26 mouse cellular contexts compared by ENCODE assay signal in genomic region chr4:118205906-118206305, GRCm38 (mm10). TPM values are rescaled to one million over a fixed set of nuclear protein-coding genes. Genes with fewer than 3 reads are reported as not detected.
DNase-seq lines count a peak whose midpoint lies in the region; ATAC-seq and TF ChIP-seq lines count a peak whose summit lies in the region.
"Had no signal": no experiment of that assay in that cellular context is flagged by ENCODE, and none has a peak within 500 bp of the region (broad histone marks: within the 10 kb centered on the region; RNA-seq: fewer than 3 reads in every experiment).

No protein-coding gene starts in this region.

- ATAC-seq in hindbrain, embryonic 12.5 days (ENCODE audit: low FRiP score) = no peak
- no peak for ATAC-seq in midbrain, embryonic 14.5 days (ENCODE audit: low FRiP score, low TSS enrichment)
- peak; percentile 22; the same call in 1 of the 2 replicates for ATAC-seq in liver, embryonic 13.5 days (ENCODE audit: low read depth)

- no peaks in the 10 kb centered on the region for H3K27me3 ChIP-seq in hindbrain, embryonic 10.5 days (ENCODE audit: insufficient read depth, poor library complexity, severe bottlenecking)
- H3K27me3 ChIP-seq in hindbrain, embryonic 12.5 days = no peaks in the 10 kb centered on the region
- no peaks in the 10 kb centered on the region for H3K27me3 ChIP-seq in midbrain, embryonic 10.5 days (ENCODE audit: low read depth, poor library complexity, severe bottlenecking)
- no peaks in the 10 kb centered on the region for H3K27me3 ChIP-seq in midbrain, embryonic 14.5 days (ENCODE audit: control insufficient read depth, insufficient read depth, low read length)
- no peaks in the 10 kb centered on the region for H3K27me3 ChIP-seq in liver, embryonic 13.5 days
- H3K27me3 ChIP-seq in kidney, adult 2 months (replicated peaks; ENCODE audit: control insufficient read depth, insufficient read depth, low read length) = no peaks in the 10 kb centered on the region
- H3K27me3 ChIP-seq: heart, embryonic 13.5 days; limb, embryonic 12.5 days; midbrain, embryonic 12.5 days; neural tube, embryonic 13.5 days had no signal

- H3K36me3 ChIP-seq in hindbrain, embryonic 10.5 days = peaks cover 38% of the 10 kb centered on the region
- H3K36me3 ChIP-seq in hindbrain, embryonic 12.5 days = peaks cover 33% of the 10 kb centered on the region
- H3K36me3 ChIP-seq in midbrain, embryonic 10.5 days = peaks cover 38% of the 10 kb centered on the region
- peaks cover 35% of the 10 kb centered on the region for H3K36me3 ChIP-seq in midbrain, embryonic 14.5 days (ENCODE audit: control insufficient read depth, insufficient read depth, low read length)
- peaks cover 5% of the 10 kb centered on the region for H3K36me3 ChIP-seq in liver, embryonic 13.5 days
- H3K36me3 ChIP-seq in kidney, adult 2 months (ENCODE audit: control insufficient read depth, insufficient read depth, low read length) = no peaks in the 10 kb centered on the region
- H3K36me3 ChIP-seq: G1E had no signal

- TF ChIP-seq POLR2A in kidney, adult 2 months (IDR thresholded peaks at IDR 0.05; ENCODE audit: low read depth, low read length) = no peak

- H3K4me2 ChIP-seq in hindbrain, embryonic 12.5 days (replicated peaks) = no peak overlapping the region
- H3K4me2 ChIP-seq in midbrain, embryonic 14.5 days (ENCODE audit: low read length) = no peak overlapping the region
- no peak overlapping the region for H3K4me2 ChIP-seq in liver, embryonic 13.5 days
- H3K4me2 ChIP-seq: heart, embryonic 13.5 days; limb, embryonic 12.5 days; midbrain, embryonic 12.5 days; neural tube, embryonic 13.5 days had no signal

- H3K4me3 ChIP-seq in hindbrain, embryonic 10.5 days = no peak overlapping the region
- no peak overlapping the region for H3K4me3 ChIP-seq in hindbrain, embryonic 12.5 days
- H3K4me3 ChIP-seq in midbrain, embryonic 10.5 days = no peak overlapping the region
- no peak overlapping the region for H3K4me3 ChIP-seq in midbrain, embryonic 14.5 days (replicated peaks; ENCODE audit: low read depth, low read length)
- H3K4me3 ChIP-seq in liver, embryonic 13.5 days (replicated peaks) = no peak overlapping the region
- H3K4me3 ChIP-seq in kidney, adult 2 months (ENCODE audit: insufficient read depth, low read depth, low read length) = no peak overlapping the region
- H3K4me3 ChIP-seq: forebrain, embryonic 10.5 days; heart, embryonic 13.5 days; layer of hippocampus, adult 2 months; left cerebral cortex, adult 2 months; limb, embryonic 12.5 days; midbrain, embryonic 12.5 days; neural tube, embryonic 13.5 days had no signal

- peak overlapping the region; percentile 10; the same call in 1 of the 2 replicates for H3K27ac ChIP-seq in hindbrain, embryonic 10.5 days
- H3K27ac ChIP-seq in hindbrain, embryonic 12.5 days = no peak overlapping the region
- H3K27ac ChIP-seq in midbrain, embryonic 10.5 days (replicated peaks) = 0 out of 2 replicates have a peak overlapping the region, but pooled peaks have one; percentile 33
- no peak overlapping the region for H3K27ac ChIP-seq in midbrain, embryonic 14.5 days (replicated peaks; ENCODE audit: low read depth, low read length)
- H3K27ac ChIP-seq in liver, embryonic 13.5 days = 0 out of 2 replicates have a peak overlapping the region, but pooled peaks have one; percentile 51
- H3K27ac ChIP-seq in kidney, adult 2 months (ENCODE audit: insufficient read depth, low read depth, low read length) = no peak overlapping the region
- H3K27ac ChIP-seq: forebrain, embryonic 10.5 days; heart, embryonic 13.5 days; layer of hippocampus, adult 2 months; left cerebral cortex, adult 2 months; limb, embryonic 12.5 days; midbrain, embryonic 12.5 days; neural tube, embryonic 13.5 days had no signal

- WGBS in hindbrain, embryonic 10.5 days = 91% methylated on average over 2 of the region's 2 CpGs
- 93% methylated on average over 2 of the region's 2 CpGs for WGBS in hindbrain, embryonic 12.5 days
- WGBS in midbrain, embryonic 10.5 days = 95% methylated on average over 2 of the region's 2 CpGs
- WGBS in midbrain, embryonic 14.5 days = 93% methylated on average over 2 of the region's 2 CpGs
- 78% methylated on average over 2 of the region's 2 CpGs for WGBS in liver, embryonic 13.5 days (ENCODE audit: insufficient replicate concordance)
- 67% methylated on average over 2 of the region's 2 CpGs for WGBS in kidney, adult 2 months

- no peaks in the 10 kb centered on the region for H3K9me3 ChIP-seq in hindbrain, embryonic 10.5 days
- no peaks in the 10 kb centered on the region for H3K9me3 ChIP-seq in hindbrain, embryonic 12.5 days (replicated peaks)
- no peaks in the 10 kb centered on the region for H3K9me3 ChIP-seq in midbrain, embryonic 10.5 days (replicated peaks)
- H3K9me3 ChIP-seq in midbrain, embryonic 14.5 days (ENCODE audit: control insufficient read depth, low read length) = no peaks in the 10 kb centered on the region
- no peaks in the 10 kb centered on the region for H3K9me3 ChIP-seq in liver, embryonic 13.5 days (replicated peaks)
- H3K9me3 ChIP-seq: forebrain, embryonic 10.5 days; G1E; heart, embryonic 13.5 days; limb, embryonic 12.5 days; midbrain, embryonic 12.5 days; neural tube, embryonic 13.5 days had no signal

- no peak for TF ChIP-seq CTCF in kidney, adult 2 months (conservative IDR thresholded peaks at IDR 0.05; ENCODE audit: insufficient read depth, insufficient read length, low read depth, low read length)

- DNase-seq in hindbrain, embryonic 10.5 days (ENCODE audit: low spot score) = no peak
- no peak for DNase-seq in midbrain, embryonic 10.5 days (ENCODE audit: low spot score)
- DNase-seq in midbrain, embryonic 14.5 days = no peak
- no peak for DNase-seq in liver, embryonic 13.5 days
- no peak for DNase-seq in cerebellum, adult 9-10 months
- DNase-seq in kidney, adult 2 months = no peak
- DNase-seq: adrenal gland, postnatal 14 days; cerebellum, adult 11-12 months; cerebellum, postnatal 10 days; forebrain, postnatal 0 days; gastrocnemius, postnatal 10 days; heart, postnatal 10 days; kidney, adult 18-20 months; kidney, postnatal 36 days; lung, adult 18-20 months; lung, postnatal 10 days; thymus, postnatal 14 days had no signal

- H3K9ac ChIP-seq in hindbrain, embryonic 12.5 days = no peak overlapping the region
- no peak overlapping the region for H3K9ac ChIP-seq in midbrain, embryonic 14.5 days (replicated peaks; ENCODE audit: low read length)
- no peak overlapping the region for H3K9ac ChIP-seq in liver, embryonic 13.5 days
- H3K9ac ChIP-seq: forebrain, postnatal 0 days; heart, embryonic 13.5 days; limb, embryonic 12.5 days; midbrain, embryonic 12.5 days; neural tube, embryonic 13.5 days had no signal

- H3K4me1 ChIP-seq in hindbrain, embryonic 10.5 days (replicated peaks) = peaks cover 13% of the 10 kb centered on the region
- H3K4me1 ChIP-seq in hindbrain, embryonic 12.5 days = peaks cover 6% of the 10 kb centered on the region; the same call in 1 of the 2 replicates
- peaks cover 14% of the 10 kb centered on the region for H3K4me1 ChIP-seq in midbrain, embryonic 10.5 days
- H3K4me1 ChIP-seq in midbrain, embryonic 14.5 days (ENCODE audit: control insufficient read depth, insufficient read depth, low read length) = no peaks in the 10 kb centered on the region
- peaks cover 8% of the 10 kb centered on the region; the same call in 1 of the 2 replicates for H3K4me1 ChIP-seq in liver, embryonic 13.5 days (replicated peaks)
- H3K4me1 ChIP-seq in kidney, adult 2 months (ENCODE audit: control insufficient read depth, insufficient read depth, low read length) = no peaks in the 10 kb centered on the region
- H3K4me1 ChIP-seq: heart, embryonic 13.5 days; limb, embryonic 12.5 days had no signal

RNA-seq across cellular contexts. Expression of gene Kdm4a, which starts 26.1 kb away (rescaled TPM):
- polyA plus RNA-seq in hindbrain, embryonic 10.5 days (2016; fragmentation: Nextera tagmentation; extraction: Ambion mirVana) = 33.9 and 40.2 TPM in 2 replicates
- polyA plus RNA-seq in hindbrain, embryonic 12.5 days (2016; fragmentation: Nextera tagmentation; extraction: Ambion mirVana) = 60.7 and 67.2 TPM in 2 replicates
- 26.3 and 38.4 TPM in 2 replicates for polyA plus RNA-seq in midbrain, embryonic 10.5 days (2016; fragmentation: Nextera tagmentation; extraction: Ambion mirVana)
- 56.2 and 62.5 TPM in 2 replicates for polyA plus RNA-seq in midbrain, embryonic 14.5 days (2014; fragmentation: Nextera tagmentation; extraction: Ambion mirVana)
- 7.8 and 9.1 TPM in 2 replicates for polyA plus RNA-seq in liver, embryonic 13.5 days (2015; fragmentation: Nextera tagmentation; extraction: Ambion mirVana)
- polyA plus RNA-seq in kidney, adult 2 months (2012; rRNA removed) = 31.9 and 34.0 TPM in 2 replicates

Comparison
In these comparisons a context has a peak if more than half of its experiments do, and no peak if none do; other contexts are left out.
1. H3K27ac ChIP-seq: peak in hindbrain, embryonic 10.5 days (single experiment), midbrain, embryonic 10.5 days (single experiment) and liver, embryonic 13.5 days (single experiment); none in hindbrain, embryonic 12.5 days (single experiment), midbrain, embryonic 14.5 days (single experiment) and kidney, adult 2 months (single experiment).